Mouse (Mus musculus): Measurements from ENCODE around the gene Amigo3.

Amigo3 gene

GRCm38 (mm10) chr9:108052411-108052810 is 548 bp upstream of the Amigo3 start:
- DNase-seq (ENCODE audit: low spot score in 2 of 2): no peak

- no peak for DNase-seq (ENCODE audit: low spot score in 2 of 2)
Measured at GRCm38 (mm10) chr9:108053665-108054225, 786 bp downstream of the Amigo3 start.

- DNase-seq (ENCODE audit: low spot score in 2 of 2): no peak
Measured at GRCm38 (mm10) chr9:108054331-108055040, 1.5 kb downstream of the Amigo3 start.

- DNase-seq (ENCODE audit: low spot score in 2 of 2): no peak
Measured at GRCm38 (mm10) chr9:108055061-108055460, 2.1 kb downstream of the Amigo3 start.

- no peak for DNase-seq (ENCODE audit: low spot score in 2 of 2)
Measured at GRCm38 (mm10) chr9:108055661-108056237, 2.8 kb downstream of the Amigo3 start.

GRCm38 (mm10) chr9:108056361-108057261 is 3.7 kb downstream of the Amigo3 start:
- DNase-seq (ENCODE audit: low spot score in 2 of 2): no peak

GRCm38 (mm10) chr9:108057262-108057562 is 4.3 kb downstream of the Amigo3 start:
- DNase-seq (ENCODE audit: low spot score in 2 of 2): no peak

GRCm38 (mm10) chr9:108058291-108058690 is 5.3 kb downstream of the Amigo3 start:
- no peak for DNase-seq (ENCODE audit: low spot score in 2 of 2)

GRCm38 (mm10) chr9:108062142-108062541 is 9.2 kb downstream of the Amigo3 start:
- no peak for DNase-seq (ENCODE audit: low spot score in 2 of 2)

- no peak for DNase-seq (ENCODE audit: low spot score in 2 of 2)
Measured at GRCm38 (mm10) chr9:108063361-108063760, 10.4 kb downstream of the Amigo3 start.

- DNase-seq (ENCODE audit: low spot score in 2 of 2): peak in 1 of 2 experiments; percentile 51
Measured at GRCm38 (mm10) chr9:108065491-108066011, 12.6 kb downstream of the Amigo3 start.

- no peak for DNase-seq (ENCODE audit: low spot score in 2 of 2)
Measured at GRCm38 (mm10) chr9:108067199-108067598, 14.2 kb downstream of the Amigo3 start.

GRCm38 (mm10) chr9:108067900-108068299 is 14.9 kb downstream of the Amigo3 start:
- DNase-seq (ENCODE audit: low spot score in 2 of 2): peak; percentile 68 to 74

GRCm38 (mm10) chr9:108069007-108069406 is 16.0 kb downstream of the Amigo3 start:
- DNase-seq (ENCODE audit: low spot score in 2 of 2): no peak

GRCm38 (mm10) chr9:108069529-108069928 is 16.6 kb downstream of the Amigo3 start:
- DNase-seq (ENCODE audit: low spot score in 2 of 2): no peak

GRCm38 (mm10) chr9:108071801-108072200 is 18.8 kb downstream of the Amigo3 start:
- DNase-seq (ENCODE audit: low spot score in 2 of 2): no peak

- DNase-seq (ENCODE audit: low spot score in 2 of 2): no peak
Measured at GRCm38 (mm10) chr9:108072481-108072924, 19.5 kb downstream of the Amigo3 start.

- DNase-seq (ENCODE audit: low spot score in 2 of 2): no peak
Measured at GRCm38 (mm10) chr9:108073141-108073930, 20.4 kb downstream of the Amigo3 start.

- DNase-seq (ENCODE audit: low spot score in 2 of 2): peak in 1 of 2 experiments; percentile 30
Measured at GRCm38 (mm10) chr9:108080168-108080567, 27.2 kb downstream of the Amigo3 start, which contains the start of gene Mst1. TSS of gene Mst1 (plus strand) at chr9:108080436.

GRCm38 (mm10) chr9:108082549-108082948 is 29.6 kb downstream of the Amigo3 start:
- no peak for DNase-seq (ENCODE audit: low spot score in 2 of 2)

- no peak for DNase-seq (ENCODE audit: low spot score in 2 of 2)
Measured at GRCm38 (mm10) chr9:108082988-108083431, 30.1 kb downstream of the Amigo3 start, which contains the start of gene Rnf123. TSS of gene Rnf123 (minus strand) at chr9:108083346.

Measured in urinary bladder, adult 18-20 months (tissue).